Mouse (Mus musculus) ES-CJ7 (cell line): ENCODE results near the gene Zfp62.

Experiments
- DNase-seq: peaks from one replicate; pipeline ENCODE4 v3.0.0; 2011; ENCODE audit warnings: low read depth, low spot score

Zfp62 gene

DNA sequence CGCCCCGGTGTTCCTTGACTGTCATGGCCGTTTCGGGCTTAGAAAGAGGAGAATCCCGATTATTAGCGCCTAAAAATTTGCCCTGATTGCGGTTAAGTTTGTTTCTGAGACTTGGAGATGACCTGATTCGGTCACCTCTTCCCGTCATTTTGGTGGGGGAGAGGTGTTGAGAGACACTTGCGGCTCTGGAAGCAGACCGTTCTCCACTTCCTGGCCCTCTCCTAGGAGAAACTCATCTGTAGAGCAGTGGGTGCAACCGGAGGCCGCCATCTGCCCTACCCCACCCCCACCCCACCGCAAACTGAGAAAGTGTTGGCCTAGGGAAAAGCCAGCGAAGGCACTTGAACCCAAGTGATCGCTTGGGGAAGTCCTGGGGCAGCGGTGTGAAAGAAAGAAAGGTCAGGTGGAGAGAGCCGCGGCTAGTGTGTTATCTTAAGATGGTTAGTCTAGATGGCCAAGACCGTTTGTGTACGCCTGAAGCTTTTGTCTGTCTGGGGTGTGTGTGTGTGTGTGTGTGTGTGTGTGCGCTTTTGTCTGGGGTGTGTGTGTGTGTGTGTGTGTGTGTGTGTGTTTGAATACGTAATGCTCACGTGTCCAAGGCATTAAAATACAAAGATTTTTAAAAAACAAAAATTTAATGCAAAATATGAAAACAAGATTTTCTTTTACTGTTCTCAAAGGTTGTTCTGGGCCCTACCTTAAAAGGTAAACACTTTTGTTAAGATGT, 842 bp downstream of the Zfp62 start:
- peak; percentile 78 for DNase-seq

DNA sequence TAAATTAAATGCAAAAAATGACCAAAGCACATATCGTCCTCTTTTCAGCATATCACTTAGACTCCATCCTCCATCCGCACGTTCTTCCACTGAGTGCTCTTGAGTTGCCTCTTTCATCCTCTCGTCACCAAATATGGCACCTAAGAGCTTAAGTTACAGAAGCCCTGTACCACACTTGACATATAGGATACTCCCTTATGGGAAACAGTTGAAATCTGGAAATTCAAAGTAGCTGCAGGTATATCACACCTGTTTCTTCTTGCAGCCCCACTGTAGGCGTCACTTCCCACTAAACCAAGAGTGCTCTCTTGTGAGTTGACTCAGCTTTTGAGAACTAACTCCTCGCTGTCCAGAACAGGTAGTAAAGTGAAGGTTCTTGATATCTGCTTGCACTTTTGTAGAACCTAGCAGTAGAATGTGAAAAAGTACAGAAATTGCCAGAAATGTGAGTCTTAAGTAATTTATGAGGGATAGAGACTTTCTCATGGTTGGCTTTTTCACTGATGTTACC, 2.0 kb downstream of the Zfp62 start:
- DNase-seq = no peak

DNA sequence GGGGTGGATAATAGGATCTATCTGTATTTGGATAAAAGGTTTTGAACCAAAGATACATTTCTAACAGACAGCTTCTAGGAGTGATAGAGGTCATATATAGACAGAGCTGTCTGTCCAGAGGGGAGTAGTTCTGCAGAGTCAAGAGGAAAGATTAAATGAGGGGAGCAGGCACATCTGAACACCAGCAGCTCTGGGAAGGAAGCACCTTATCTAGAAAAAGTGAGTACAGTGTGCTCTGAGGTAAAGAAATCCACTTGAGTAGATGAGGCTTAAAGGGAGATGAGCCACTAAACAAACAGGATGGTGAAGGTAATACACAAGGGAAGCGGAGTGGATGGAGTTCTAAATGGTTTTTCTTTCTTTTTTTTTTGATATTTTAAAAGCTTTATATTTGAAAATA, 4.4 kb downstream of the Zfp62 start:
- DNase-seq = no peak

DNA sequence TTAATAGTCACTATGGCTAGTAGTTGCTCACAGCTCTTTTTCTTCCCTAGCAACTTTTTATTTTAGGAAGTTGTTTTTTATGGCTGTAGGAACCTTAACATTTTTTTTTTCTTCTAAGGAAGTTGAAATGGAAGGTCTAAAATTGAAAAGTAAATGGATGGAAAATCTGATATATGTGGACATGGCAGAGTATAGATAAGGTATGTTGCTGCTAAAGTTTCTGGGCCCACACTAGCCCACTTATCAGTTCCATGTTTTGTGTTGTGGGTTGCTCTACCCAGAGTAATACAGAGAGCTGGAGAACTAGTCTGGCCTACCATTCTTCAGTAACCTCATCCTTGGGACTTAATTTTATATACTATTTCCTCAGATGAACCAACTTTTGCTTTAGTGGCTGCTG, 9.5 kb downstream of the Zfp62 start:
- DNase-seq = no peak

DNA sequence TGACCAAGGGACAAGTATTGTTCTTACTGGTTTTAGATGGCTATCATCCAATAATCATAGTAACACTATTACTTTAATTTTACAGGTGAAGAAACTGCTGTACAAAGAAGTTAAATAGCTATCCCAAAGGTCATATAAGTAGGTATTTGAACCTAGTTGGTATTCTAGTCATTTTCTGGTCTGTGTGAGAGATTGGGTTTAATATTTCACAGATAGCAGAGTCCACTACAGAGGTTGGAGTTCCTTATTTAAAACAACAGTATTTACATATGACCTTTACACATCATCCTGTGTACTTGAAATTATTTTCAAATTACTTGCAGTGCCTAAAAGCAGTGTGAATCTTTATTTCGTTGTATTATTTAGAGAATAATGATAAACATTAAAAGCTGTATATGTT, 10.4 kb downstream of the Zfp62 start:
- no peak for DNase-seq

DNA sequence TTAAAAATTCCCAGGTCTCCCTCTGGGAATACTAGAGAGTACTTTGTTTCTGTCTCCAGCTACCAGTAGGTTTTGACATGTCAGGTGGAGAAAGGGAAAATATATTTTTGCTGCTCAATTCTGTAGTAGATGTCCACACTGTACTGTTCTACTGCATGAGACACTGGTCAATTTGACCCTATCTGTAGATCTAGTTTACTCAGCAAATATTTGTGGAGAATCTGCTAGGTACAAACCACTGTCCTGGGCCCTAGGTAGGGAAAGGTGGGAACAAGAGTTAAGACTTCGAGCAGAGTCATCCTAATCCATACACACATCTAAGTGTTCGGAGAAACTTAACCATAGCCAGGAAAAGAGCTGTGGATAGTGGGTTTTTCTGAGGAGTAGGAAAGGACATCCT, 16.2 kb downstream of the Zfp62 start:
- no peak for DNase-seq

DNA sequence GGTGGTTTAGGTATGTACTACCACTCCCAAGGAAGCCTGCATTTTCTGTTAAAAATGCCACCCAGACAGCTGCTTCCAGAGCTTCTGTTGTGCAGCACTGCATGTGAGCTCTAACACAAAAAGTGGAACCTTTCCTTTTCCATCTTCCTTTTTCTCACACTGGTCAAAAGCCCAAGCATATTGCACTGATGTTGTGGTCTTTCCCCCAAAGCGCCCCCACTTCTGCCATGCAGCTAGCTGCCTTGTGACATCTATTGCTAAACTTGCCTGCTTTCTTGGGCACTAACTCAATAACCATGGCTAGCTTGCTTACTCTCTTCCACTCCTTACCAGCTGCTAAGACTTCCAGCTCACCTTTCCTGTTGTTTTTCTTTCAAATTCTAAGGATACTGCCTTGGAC, 21.4 kb downstream of the Zfp62 start:
- no peak for DNase-seq

DNA sequence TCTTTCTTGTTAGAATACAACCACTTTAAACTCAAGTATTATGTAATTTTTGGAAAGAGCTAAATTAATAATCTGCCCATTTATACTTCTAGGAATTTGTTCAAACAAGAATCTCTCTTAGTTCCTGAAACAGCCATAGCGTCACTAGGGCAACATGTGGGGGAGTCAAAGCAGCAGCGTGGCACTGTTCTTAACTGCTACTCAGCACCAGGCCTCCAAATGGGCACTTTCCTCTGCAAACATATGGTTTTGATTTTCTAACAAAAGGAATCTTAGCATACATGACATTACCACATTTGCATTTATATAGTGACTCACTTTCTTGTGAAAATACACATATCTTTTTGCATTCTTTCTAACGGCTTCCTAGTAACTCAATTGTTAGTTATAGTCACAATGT, 29.7 kb downstream of the Zfp62 start:
- DNase-seq = no peak

DNA sequence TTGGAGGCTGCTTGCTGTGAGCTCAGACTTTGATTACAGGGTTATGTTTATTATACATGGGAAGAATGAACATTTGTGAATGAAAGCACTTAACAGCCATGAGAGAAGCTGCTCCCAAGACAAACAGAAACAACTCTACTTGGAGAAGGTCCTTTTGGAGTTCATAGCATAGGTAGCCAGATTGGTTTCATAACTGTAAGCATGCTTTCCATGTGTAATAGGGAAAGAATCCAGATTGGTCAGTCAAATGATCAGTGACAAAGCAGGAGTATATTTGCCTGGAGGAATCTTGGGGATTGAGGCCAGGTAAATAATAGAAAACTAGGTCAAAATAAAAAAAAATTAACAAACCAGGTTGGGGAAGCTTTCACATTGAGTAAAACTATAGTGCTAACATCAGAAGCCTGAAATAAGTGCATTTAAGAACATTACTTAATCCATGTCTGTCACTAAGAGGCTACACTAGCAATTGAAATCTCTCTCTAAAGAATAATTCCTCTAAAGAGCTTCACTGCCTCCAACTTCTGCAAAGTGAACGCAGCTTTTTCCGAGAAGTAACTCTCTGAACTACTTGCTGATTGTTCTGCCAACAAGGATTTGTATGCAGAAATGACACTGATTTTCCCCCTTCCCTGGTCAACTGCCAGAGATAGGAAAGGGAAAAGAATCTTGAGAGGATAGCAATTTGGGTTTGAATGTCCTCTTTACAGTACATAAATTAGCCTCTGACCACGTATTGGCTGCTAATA, 32.5 kb downstream of the Zfp62 start:
- no peak for DNase-seq

DNA sequence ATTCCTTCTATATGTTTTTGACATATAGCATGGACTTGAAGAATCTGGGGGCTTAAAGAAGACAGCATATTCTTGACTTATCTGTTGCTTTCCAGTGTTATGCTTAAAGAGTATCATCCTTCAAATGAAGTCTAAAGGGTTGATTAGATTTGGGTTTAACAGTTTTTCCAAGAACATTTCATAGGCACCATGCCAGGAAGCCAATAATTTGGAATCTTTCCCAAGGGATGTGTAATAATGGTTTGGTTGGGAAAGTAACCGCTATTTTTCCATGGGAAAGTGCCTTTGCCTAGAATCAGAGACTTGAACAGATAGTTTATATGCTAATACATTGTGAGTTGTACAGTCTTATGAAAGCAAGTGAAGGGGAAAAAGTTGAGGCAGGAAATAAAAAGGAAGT, 33.8 kb downstream of the Zfp62 start:
- DNase-seq = no peak

DNA sequence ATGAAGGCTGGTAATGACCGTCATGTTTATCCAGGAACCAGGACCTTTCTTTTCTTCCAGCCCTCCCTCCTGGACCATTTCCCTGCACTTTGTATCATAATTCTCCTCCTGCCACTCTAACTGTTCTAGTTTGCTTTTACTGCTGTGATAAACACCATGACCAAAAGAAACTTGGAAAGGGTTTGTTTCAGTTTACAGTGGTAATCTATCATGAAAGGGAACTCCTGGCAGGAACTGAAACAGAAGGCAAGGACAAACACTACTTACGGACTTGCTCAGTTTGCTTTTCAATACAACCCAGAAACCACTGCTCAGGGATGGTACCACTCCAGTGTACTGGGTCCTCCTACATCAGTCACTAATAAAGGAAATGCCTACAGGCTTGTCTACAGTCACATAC, 34.4 kb downstream of the Zfp62 start:
- no peak for DNase-seq

DNA sequence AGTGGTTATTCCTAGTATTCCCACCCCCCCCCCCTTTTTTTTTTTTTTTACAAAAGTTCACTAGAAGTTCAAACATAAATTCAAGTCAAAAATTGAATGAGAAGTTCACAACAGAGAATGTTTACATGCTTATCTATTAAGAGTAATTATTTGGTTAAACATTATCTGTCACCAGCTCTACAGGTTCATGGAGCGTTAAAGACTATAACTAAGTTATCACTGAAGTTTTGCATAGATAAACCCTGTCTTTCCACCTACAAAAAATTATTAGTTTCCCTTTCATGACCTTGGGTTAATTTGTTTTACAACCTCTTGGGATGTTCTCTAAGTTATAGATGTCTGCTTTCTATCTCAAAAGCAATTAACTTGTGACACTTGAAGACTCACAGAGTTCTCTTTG, 37.2 kb downstream of the Zfp62 start:
- no peak for DNase-seq

DNA sequence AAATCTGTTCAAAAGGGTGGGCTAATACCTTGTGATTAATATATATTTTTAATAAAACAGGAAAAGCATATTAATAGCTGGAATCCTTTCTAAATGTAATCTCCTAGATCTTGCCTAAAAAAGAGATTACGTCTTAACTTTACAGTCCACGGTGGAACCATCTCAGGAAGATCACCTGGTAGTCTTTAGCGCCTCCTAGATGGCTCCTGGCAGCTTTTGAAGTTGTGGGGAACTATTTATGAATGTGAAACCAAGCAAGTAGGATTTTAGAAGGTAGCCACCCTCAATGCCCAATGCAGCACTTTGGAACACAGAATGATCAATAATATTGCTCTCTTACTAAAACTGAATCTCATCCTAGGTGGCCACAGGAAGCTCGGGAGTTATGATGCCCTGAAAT, 37.8 kb downstream of the Zfp62 start:
- no peak for DNase-seq

DNA sequence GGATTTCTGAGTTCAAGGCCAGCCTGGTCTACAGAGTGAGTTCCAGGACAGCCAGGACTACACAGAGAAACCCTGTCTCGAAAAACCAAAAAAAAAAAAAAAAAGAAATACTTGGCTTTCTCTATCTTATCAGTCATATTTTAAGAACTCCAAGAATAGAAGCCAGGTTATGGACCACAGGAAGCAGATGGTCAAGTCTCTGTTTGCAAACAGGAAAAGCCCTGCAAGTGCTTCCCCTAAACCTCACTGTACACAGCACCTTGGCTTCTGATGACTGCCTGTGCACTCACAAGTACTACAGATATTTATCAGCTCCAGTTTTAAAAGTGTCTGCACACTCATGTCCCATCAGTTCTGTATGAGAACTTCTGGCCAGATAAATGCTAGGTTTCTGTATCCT, 38.4 kb downstream of the Zfp62 start:
- DNase-seq = no peak

DNA sequence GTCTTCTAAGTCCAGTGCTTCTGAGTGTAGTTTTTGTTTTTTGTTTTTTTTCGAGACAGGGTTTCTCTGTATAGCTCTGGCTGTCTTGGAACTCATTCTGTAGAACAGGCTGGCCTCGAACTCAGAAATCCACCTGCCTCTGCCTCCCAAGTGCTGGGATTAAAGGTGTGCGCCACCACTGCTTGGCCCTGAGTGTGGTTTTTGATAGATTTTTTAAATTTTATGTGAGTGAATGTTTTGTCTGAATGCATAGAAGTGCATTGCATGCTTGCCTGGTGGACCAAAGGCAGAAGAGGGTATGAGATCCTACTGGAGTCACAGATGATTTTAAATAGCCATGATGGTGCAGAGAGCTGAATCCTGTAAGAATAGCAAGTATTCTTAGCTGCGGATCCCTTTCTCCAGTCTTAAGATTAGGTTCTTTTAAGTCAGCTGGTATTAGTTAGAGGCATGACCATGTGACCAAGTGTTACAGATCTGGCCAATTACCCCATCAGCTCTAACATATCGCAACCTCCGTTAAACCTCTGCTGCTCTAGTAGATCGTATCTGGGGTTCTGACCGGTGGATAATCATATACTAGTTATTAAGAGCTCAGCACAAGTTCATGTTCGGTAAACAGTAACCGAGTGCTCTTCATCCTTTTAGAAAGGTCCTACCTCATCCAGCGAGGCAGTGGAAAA, 40.0 kb downstream of the Zfp62 start:
- DNase-seq = no peak

DNA sequence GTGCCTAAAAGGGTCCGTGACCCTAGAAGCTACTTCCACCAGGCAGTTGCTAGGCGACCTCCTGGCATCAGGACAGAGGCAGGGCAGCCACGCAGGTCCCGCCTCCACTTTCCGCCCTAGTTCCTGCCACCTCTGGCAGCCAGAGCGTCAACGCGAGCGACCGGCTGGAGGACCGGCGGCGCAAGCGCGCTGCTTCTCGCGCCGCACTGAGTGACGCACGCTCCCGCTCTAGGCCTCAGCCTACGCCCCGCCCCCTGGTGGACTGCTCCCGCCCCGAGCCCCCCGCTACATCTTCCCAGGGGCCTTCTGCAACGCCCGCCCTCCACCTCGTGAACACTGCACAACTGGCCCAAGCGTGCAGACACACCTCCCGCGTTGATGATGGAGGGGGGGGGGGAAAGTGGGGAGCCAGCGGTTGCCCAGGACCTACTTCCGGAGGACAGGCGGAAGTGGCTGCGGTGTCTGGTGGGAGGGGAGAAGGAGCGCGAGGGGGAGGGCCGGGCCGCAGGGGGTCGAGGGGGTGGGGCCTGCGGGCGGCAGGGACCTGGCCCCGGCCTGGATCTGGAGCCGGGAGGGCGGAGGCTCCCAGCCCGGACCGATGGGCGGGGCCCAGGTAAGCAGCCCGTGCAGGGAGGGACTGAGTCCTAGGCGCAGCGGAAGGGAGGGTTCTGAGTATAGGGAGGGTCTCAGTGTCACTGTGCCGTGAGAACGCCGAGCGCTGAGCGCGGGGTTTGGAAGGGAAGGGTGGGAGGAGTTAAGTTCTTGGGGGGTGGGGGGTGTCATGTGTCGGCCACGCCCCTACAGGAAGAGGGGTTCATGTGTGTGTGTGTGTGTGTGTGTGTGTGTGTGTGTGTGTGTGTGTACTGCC, 40.9 kb downstream of the Zfp62 start, which contains the start of gene Mgat1:
Mgat1 (plus strand) TSS at position 465 of the 868 bp plus-strand sequence.
- peak; percentile 98 for DNase-seq

DNA sequence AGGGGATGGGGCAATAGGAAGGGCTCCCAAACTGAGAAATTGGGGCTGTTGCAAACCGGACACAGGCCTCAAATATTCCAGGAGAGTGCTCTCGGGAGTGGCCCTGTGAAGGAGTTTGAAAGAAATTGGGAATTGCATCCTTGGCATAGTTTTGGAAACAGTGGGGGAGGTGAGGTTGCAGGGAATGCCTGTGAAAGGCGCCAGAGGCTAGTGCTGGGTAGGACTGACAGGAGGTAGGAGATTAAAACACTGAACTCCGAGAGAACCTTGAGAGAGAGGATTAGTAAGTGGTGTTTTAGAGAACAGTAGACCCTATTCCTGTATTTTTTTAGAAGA, 41.5 kb downstream of the Zfp62 start:
- DNase-seq = no peak

DNA sequence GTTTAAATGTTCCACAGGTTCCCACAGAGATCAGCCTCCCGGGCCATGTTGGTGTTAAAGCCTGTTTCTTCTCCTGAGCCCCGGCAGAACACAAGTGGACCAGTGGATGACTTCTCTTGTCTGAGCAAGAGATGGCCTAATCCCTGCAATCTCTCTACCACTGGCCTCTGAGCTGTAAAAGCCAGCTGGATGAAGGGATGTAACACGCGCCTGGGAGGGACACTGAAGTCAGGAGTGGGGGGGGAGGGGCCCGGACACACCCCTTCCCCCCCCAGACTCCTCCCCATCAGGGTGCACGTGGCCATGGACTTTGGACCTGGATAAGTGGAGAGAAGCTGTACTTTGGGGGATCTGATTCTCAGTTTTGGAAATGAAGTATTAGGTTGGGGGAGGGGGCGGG, 42.1 kb downstream of the Zfp62 start:
- DNase-seq = peak; percentile 47

DNA sequence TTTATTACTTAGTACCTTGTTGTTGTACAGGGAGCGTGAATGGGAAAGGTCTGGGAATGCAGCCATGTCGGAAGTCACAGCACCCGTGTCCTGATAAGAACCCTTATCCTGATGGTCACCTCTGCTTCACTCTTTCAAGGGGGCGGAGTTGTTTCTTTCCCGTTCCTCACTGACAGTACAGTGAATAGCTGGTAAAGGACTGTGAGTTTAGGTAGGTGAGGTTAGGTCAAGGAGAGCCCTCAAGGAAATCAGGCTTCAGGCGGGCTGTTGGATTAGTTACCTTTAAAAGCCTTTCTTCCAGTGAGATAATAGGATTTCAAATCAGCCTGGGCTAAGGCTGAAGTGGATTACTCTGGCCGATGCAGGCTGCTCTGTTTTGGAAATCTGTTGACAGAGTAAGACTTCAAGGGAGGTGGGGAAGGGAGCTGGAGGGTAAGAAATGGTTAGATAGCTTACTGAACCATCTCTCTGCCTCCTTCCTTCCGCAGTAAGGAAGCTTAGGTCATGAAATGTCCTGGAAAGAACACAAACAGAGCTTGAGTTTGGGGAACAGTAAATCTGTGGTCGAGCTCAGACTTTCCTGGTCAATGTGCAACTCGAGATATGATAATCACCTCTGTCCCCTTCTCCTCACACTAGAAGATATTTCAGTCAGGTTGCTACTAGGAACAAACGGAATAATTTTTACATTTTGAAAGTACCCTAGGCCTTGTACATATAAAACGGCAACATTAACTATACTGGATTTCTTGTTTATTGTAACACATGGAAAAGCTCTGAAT, 42.7 kb downstream of the Zfp62 start:
- no peak for DNase-seq

DNA sequence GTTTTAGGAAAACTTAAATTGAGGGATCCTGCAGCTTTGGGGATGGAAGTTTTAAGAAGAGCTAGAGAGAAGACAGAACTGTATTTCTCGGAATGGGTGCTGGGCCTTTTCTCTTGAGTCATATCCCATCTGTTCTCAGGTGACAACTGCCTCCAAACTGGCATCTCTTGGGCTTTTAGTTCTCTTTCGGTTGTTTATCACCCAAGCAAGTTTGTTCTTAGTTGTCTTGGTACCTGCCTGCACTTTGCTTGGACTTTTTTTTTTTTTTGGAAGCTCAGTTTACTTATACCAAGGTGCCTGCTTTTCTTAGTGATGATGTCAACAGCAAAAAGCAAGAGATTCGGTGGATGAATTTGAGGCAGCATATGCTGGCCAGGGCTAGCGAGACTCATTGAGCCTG, 43.4 kb downstream of the Zfp62 start:
- DNase-seq = no peak

DNA sequence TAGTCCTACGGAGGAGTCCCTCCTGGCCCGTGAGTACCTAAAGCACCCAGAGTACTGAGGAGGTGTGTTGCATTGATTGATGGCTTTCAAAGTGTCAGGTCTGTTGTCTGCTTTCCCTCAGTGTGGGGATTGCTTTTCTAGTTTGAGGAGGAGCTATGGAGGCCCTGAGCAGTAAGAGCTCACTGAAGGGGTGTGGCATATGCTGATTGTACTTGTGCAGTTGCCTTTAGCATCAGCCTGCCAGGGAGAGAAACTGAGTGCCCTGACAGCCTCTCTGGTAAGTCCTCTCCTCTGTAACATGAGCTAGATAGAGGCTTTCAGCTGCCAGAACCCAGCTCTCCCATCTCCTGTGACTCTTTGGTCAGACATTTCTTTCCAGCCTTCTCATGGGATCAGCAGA, 44.2 kb downstream of the Zfp62 start:
- no peak for DNase-seq
